Mouse (Mus musculus): ENCODE data around the gene Mical3. TPM values are rescaled to one million over a fixed set of nuclear protein-coding genes. Genes with fewer than 3 reads are reported as not detected.

Mical3 gene
- total RNA-seq, 2 experiments from 2014 or later, result 71.0 to 71.9 TPM

DNA sequence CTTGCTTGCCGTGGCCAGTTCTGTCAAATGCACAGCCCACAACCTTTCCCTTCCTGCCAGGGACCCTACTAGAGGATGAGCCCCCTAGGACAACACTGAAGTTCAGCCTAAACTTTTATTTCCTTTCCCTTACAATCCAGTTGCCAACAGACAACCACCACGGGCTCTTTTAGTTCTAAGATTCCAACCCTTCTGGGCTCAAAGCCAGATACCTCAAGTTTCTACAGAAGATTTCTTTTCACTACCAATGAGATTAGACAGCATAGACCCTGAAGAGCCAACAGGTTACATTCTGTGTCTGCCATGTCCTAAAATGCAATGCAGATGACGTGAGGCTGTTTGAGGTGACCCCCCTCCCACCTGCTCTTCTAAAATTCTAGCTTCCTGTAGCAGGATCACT lies 75.3 kb downstream of the Mical3 start:
- no peak for DNase-seq (ENCODE audit: low spot score in 2 of 2)

DNA sequence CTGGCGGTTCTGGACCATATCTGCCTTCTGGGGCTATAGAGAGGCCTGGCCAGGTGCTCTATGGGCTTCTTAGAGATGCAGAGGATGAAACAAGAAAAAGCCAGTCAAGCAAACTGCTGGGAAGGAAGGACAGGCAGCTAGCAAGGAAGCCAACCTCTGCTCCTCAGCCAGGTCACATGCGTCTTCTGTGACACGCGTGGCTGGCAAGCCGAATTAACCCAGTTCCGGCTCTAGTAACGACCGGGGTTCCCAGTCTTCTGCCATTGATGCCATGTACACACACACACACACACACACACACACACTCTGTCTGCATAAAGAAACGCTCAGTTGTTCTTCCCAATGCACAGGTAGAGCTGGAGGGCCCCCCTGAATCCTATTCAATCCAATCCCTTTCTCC lies 75.9 kb downstream of the Mical3 start:
- DNase-seq (ENCODE audit: low spot score in 2 of 2), result no peak

DNA sequence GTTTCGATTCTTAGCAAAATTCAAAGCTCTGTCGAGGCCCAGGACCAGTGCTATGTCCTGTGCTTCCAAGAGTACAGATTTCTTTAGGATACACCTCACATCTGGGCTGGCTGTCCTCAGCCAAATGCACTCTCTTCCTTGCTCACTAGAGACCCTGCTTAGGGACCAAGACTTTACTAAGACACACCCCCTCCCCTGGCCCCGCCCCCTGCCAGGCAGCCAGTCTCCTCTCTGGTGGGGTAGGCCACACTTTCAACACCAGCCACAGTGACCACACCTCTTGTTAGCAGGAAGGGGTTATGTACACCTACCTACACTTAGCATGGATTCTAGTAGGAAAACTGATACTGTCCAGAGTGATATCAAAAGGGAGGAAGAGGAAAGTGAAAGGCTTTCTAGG lies 76.5 kb downstream of the Mical3 start:
- DNase-seq (ENCODE audit: low spot score in 2 of 2), result no peak

DNA sequence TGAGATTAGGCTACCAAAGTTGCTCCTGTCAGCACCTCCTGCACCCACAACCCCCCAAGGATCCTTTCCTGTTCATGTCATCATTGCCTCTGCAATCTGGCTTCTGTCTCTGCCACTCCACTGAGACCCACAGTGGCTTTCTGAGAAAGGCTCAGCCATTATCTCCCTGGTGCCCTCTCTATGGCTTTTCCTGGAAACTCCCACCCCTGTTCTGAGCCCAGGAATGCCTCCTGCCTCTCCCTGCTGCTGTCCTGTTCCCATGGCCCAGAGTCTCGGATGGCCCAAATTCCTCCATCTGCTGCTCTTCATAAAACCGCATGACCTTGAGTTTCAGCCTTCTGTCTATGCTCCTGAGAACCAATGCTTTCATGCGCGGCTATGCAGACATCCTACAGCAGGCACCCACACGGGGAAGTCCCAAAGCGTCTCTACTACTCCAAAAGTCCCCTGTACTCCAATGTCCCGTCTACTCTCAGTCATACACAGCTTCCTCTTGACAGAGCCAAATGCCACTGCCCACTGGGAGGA lies 77.2 kb downstream of the Mical3 start:
- DNase-seq (ENCODE audit: low spot score in 2 of 2), result no peak

DNA sequence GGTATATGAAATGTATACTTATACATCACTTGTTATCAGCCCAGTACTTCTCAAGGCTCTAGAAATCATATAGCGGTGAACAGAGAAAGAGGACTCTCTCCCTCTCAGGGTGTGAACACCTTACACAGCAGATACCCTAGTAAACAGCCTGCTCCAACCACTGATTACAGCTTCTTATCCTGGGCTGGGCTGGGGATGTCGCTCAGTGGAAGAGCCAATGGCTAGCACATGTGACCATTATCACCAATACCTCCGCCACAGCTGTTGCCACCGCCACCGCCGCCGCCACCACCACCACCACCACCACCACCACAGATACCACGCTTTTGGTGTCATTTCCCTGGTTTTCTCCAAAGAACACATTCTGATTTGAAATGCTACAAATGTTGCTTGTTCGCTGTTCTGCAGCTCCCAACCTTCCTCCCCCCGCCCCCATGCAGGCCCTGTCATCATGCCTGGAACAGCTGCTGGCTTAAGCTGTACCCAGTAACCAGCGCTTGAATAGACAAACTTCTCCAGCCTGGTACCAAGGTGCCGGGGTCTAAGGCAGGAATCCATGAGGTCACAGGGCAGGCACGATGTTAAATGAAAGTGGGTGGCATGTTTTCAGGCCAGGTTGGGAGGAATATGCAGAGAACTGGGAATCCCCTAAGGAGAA lies 78.7 kb downstream of the Mical3 start:
- DNase-seq (ENCODE audit: low spot score in 2 of 2), result no peak

DNA sequence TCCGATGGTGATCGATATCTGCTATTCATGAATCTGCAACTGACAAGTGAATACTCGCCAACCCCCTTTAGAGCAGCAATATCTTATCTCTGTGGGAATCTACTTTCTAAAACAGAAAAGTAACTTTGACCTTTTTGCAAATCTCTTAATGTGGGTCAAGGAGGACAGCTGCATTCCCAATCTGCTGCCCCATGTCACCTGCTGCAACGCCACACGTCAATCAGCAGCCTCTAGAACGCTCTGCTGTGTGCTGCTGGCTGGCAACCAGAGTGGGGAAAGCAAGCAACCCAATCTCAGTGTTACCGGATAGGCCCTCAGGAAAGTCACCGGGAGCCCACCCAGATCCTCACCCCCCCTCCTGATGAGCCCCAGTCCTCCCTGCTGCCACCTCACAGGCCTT lies 79.4 kb downstream of the Mical3 start:
- DNase-seq (ENCODE audit: low spot score in 2 of 2), result no peak

DNA sequence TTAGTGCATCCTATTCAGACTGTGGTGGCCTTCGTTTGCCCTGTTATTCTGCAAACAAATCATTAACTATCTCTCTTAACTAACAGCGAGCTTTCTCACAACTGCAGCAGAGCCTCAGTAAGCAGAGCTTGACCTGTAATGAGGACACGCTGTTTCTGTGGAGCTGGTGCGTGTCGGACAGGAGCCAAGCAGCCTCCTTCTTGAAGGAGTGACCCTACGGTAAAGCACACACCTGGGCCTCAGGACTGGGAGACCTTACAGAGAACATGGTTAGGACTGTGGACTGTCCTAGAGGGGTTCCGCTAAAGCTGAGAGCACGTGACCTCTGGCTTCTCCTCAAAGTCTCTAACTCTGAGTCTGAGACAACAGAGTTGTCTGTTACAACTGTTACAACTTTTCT lies 82.1 kb downstream of the Mical3 start:
- no peak for DNase-seq (ENCODE audit: low spot score in 2 of 2)

DNA sequence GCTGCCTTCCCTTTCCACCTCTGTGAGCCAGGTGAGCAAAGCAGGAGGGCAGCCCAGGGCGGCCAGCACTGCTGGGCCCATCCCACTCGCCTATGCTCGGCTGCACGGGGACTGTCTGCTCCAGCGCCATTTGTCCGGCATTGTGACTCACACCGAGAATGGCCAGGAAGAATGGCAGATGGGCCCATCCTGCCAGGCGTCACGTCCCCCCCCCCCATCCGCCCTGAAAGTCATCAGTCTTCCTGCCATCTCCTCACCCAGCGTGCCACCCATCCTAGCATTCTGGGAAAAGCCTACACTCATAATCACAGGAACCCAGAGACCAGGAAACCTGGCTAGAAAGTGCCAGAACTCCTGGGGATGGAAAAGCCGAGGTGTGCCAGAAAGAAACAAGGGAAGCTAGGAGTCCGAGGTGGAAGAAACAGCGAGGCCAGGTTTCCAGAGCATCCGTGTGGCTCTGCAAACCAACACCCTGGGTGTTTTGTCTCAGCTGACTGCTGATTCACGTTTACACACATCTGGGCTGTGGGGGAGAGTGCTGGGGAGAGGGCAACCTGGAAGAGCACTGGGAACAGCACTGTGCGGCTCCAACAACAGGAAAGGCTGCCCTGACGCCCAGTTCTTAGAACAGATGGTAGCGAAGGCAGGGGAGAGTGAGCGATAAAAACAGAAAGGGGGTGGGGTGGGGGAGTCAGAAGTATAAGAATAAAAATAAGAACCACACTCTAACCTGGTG lies 85.3 kb downstream of the Mical3 start:
- DNase-seq (ENCODE audit: low spot score in 2 of 2), result no peak

DNA sequence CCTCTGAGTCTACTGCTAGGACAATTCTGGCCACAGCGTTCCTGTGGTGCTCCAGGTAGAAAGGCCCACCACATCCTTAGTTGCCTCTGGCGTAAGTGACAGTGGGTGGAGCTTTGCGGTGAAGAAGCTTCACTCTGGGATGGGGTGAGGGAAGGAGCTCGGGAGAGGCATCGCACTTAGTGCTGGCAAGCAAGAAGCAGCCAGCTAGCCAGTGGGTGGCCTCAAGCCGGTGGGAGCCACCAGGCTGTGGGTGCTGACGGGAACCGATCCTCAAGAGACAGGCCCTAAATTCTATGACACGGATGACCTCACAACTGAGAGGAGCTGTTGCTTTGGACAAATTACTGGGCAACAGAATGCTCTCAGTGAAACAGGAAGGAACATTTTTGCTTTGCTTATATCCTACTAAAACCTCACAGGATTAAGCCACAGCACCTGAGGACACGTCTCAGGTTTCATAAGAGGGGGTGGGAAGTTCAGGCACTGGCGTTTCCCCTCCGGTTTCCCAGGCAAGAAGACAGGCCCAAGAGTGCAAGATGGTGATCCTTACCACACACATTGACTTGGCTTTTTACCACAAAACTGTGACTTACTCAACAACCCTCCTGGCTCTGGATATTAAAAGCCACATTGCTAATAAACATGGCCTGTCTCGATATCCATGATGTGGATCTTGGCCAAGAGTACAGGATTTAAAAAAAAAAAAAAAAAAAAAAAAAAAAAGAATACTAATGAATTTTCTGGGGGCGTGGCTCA lies 87.2 kb downstream of the Mical3 start:
- DNase-seq (ENCODE audit: low spot score in 2 of 2), result no peak

DNA sequence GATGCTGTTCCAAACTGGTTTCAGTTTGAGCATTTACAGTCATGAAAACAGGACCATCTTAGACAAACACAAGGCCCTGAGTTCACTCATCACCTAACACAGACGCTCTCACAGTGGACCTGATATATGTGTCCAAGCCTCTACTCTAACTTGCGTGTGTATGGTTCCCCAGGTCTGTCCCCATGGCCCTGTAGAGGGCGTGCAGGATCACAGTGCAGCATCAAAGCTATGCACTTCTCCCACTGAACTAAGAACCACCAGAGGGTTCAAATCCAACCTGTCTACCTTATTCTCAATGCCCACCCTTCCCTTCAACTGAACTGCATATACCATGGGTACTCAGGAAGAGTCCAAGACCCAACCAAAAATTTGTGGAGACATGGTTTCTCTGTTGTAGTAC lies 91.1 kb downstream of the Mical3 start:
- no peak for DNase-seq (ENCODE audit: low spot score in 2 of 2)

DNA sequence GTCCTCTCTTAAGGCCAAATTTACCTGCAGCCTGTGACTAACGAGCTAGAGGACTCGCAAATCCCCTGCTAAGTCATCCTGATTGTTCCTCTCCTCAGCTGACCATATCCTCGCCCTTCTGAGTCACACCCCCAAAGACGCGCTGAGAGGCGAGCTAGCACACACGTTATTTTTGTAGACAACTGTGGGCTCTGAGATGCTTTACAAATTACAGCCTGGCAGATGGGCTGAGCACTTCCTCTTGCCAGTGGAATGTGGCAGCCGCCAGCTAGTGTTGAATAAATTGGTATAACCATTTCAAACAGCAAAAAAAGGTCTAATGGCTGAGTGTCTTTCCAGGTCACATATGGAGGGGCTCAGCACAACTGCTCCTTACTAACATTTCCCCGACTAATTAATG lies 91.5 kb downstream of the Mical3 start:
- DNase-seq (ENCODE audit: low spot score in 2 of 2), result no peak

DNA sequence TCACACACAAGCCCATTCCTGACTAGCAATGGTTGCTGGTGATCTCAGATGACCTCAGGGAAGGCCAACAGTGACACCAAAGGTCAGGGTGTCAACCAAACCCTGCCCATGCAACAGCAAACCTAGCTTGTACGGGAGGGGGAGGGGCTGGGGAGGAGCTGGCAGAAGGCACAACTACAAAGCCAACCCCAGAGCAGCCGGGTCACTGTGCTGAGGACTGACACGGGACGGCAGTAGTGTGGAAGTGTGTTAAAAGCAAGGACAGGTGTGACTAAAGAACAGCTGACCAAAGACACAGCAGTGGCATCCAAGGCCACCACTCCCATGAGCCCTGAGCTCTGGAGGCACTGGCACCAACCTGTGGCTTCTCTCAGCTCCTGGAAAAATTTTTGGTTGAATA lies 93.7 kb downstream of the Mical3 start:
- DNase-seq (ENCODE audit: low spot score in 2 of 2), result no peak

DNA sequence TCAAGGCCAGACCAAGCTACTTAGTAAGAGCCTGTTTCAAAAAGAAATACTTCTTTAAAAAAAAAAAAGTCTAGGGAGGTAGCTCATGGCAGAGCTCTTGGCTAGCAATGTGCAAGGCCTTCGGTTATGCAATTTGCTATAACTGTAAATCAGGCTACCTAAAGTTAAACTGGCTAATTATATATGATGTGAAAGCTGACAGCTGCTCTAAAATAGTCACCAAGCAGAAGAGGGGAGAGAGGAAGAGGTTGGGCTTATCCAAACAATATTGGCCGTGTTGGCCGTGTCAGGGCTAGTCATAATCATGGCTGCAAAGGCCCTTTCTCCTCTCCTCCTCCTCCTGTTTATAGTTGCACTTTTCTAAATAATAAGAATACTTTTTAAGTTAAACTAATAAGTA lies 94.9 kb downstream of the Mical3 start:
- no peak for DNase-seq (ENCODE audit: low spot score in 2 of 2)

DNA sequence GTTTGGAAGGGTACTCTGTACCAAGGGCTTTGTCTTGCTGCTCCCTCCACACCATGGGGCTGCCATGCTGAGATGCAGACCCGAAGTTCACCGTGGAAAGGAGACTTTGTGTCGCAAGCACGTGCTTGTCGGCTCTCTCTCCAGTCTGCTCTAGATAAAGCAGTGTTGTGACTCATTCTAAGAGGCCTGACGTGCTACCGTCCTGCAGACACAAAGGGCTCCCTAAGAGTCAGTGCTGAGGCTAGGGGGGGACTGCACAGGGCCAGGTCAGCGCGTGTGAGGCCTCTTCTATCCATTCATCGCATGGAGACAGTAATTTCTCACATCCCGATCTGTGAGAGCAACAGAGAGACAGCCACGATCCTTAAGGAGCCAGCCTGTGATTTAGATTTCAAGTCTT lies 95.5 kb downstream of the Mical3 start:
- DNase-seq (ENCODE audit: low spot score in 2 of 2), result no peak

DNA sequence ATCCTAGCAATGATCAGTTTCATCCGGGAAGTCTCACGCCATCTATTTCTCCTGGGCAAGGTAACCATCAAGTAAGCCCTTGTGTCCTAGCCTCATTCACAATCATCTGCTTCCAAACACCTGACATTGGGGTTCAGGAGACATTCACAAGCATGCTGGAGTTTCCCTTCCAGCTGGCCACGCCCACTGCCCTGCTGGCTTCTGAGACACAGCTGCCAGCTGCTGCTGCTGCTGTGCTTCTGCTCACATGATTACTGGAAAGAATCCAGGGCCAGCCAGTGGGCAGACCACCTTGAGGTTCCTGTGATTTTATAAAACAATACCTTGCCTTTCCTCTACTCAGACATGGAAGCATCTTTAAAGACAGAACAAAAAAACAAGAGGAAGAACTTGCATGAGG lies 97.5 kb downstream of the Mical3 start:
- no peak for DNase-seq (ENCODE audit: low spot score in 2 of 2)

DNA sequence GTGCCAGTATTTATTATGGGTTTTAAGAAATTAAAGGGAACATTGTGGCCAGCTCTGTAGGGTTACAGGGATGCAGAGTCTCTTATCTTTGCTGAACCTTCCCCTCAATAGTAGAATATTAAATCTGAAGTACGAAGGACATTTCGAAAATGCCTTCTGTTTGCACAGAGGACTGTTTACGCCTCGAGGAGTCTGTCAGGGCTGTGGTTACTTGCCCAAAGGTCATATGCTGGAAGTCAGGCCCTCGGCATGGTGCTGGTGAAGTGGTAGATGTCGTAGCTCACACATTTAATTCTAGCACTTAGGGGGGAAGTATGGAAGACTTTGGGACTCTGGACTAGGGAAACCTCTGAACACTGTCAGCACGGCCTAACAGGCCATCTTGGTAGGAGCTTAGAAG lies 99.4 kb downstream of the Mical3 start:
- DNase-seq (ENCODE audit: low spot score in 2 of 2), result no peak

DNA sequence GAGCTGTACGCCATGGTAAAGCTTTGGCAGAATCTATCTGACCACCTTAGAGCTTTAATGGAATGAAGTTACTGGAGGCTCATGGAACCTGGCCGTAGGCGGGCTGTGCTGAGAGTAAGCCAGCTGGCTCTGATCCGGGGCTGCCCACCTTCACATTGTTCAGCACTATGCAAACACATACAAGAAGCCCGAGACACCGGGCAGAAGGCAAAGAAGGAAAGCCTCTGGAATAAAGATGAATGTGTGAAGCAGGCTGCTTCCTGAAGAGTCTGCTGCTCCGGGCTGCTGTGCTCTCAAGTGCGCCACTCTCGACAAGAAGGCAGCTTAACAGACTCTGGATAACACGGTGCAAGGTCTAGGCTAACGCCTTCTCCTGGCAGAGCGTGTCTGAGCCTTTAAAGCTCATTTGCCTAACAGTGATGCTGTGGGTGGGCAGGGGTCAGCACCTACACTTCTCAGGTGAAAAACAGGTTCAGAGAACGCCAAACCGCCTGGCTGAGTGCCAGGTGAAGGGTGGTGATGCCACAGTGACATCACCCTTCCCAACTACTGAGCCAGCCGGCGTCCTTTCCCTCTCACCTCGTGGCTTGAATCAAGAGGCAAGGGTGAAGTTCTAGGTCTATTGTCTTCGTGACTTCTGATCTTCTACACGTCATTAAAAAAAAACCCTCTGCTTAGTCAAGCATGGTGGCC lies 100.8 kb downstream of the Mical3 start:
- no peak for DNase-seq (ENCODE audit: low spot score in 2 of 2)

DNA sequence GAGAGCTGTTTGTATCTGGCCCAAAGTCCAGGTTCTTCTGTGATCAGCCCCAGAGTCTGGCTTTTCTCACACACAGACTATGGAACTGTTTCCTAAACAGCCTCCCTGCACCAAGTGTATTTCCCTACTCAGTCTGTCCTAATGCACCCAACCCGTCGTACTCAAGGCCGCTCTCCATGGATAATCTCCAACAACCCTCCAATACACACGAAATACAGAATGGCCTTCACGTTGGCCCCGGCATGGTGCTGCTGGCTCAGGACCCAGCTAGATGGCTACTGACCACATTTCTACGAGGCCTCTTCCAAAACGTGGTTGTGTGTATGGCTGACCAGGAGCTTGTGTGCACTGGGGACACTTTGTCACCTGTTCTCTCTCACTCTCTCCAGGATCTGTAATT lies 102.3 kb downstream of the Mical3 start:
- no peak for DNase-seq (ENCODE audit: low spot score in 2 of 2)

DNA sequence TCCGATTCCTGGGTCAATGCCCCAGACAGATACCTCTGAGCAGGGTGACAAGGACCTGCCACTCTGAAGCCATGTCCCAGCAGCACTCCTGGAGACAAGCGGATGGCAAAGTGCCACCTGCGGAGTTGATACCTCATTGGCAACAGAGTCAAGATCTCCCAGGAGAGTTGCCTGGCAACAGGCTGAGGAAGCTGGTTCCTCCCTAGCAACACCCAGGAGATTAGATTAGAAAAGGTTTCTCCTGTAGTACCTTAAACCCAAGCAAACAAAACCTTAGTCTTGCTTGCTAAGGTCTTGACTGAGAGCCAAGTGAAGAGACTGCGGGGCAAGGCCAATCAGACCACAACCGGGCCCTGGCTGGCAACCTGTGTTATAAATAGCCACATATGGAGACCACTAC lies 103.5 kb downstream of the Mical3 start:
- no peak for DNase-seq (ENCODE audit: low spot score in 2 of 2)

DNA sequence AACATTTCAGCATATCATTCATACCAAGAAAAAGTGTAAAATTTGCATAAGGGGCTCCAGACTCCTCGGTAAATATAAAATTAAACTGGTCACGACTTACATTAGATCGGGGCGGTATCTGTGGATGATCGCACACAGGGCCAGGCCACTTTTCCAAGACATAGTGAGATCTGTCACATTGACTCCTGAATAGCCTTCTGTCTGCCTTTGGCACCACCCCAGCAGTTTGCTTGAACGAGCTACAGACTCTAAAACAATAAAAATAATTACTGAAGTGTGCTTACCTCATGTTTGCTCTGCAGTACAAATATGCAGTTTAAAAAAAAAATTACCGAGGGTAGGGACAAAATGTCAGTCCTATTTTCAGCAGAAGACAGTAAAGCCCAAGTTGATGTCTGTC lies 103.9 kb downstream of the Mical3 start:
- no peak for DNase-seq (ENCODE audit: low spot score in 2 of 2)

DNA sequence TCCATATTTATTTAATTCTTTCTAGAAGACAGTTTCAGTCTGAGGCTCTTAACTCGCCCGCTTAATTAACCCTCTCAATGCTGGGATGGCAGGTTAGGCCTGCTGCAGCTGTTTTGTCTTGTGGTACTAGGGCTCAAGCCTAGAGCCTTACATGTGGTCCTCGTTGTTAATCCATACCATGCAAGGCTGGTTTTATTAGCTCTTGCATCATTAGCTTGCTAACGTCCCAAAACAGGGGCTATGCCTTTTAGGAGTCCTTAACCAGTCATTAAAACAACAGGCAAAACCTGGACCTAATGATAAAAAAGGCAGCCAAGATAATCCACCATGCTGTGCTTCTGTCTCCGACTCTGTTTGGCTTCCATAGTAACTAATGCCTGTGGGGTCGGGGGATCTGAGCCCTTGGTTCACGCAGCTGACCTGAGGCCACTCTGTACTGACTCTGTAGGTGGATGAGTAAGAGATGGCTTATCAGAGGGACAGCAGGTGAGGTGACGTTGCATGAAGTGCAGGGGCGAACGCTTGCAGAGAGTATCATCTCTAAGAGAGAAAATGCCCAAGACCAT lies 104.7 kb downstream of the Mical3 start:
- DNase-seq (ENCODE audit: low spot score in 2 of 2), result no peak
